Mouse (Mus musculus): ENCODE measurements around the gene Slc16a10.

Gene Slc16a10

DNA sequence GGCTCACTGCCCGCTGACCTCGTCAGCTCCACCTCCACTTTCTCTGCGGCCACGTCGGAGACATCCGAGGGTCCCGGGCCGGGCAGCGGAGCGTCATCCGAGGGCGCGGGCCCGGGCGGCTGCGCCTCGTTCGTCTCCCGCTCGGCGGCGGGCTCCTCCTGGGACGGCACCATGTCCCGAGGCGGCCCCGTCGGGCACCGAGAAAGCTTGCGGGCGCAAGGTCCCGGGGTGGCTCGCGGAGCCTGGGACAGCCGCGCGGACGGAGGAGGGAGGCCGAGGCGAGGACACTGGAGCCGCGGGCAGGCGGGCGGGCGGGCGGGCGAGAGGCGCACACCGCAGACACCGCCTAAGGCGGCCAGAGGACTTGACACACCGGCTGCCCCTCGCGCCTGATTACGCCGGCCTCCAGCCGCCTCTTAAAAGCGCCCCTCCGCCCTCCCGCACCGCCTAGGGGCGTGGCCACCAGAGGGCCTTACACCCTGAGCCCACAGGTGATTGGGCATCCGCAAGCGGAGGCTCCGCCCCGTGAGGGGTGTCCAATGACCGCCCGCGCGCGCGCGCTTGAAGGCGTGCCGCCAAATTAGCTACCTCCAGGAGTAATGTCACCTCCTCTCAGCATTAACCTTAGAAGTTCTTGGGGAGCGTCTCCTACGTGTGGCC lies at the start of gene Slc16a10:
Slc16a10 (minus strand) TSS at position 395 of the 660 bp plus-strand sequence.
- Histone ChIP-seq H3K4me3 (replicated peaks; ENCODE audit: low read length) (peak within 1 kb of the TSS; percentile 87), H3K4me1 (replicated peaks; ENCODE audit: low read depth, low read length) (peaks cover 13% of the 10 kb centered on the region), H3K9me3 (ENCODE audit: low read length) (no peaks in the 10 kb centered on the region), H3K36me3 (ENCODE audit: insufficient read depth, low read length) (no peaks in the 10 kb centered on the region), H3K27me3 (ENCODE audit: insufficient read depth, low read length) (peaks cover 27% of the 10 kb centered on the region)
- TF ChIP-seq CTCF (conservative IDR thresholded peaks at IDR 0.05; ENCODE audit: low read length) = no peak

DNA sequence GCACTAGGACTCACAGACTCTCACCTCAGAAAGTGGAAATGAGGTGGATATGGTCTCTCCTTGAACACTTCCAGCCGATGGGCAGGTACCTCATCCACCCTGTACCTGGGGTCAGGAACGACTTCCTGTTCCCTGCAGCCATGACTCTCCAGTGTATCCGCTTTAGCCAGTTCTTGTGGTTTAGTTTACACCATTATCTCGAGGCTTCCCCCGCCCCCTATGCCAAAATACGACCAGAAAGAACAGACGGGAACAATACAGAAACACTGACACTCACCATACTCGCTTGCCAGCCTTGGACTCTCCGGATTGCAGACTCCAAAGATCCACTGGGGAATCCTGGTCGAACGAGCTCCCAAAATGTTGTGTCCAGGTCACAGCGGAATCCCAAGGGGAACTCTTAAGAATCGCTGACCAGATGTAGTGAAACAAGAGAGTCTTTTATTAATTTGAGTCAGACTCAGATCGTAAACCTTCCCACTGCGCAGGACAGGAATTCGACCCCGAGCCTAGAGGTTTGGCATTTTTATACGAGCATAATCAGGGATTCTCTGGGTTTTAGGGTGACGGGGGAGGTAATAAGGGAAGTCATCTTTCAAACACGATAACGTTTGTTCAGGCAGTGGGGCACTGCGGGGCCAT lies 49.4 kb upstream of the Slc16a10 start:
- Histone ChIP-seq H3K4me3 (replicated peaks; ENCODE audit: low read length) (peak overlapping the region; percentile 50), H3K4me1 (replicated peaks; ENCODE audit: low read depth, low read length) (peaks cover 12% of the 10 kb centered on the region), H3K27me3 (ENCODE audit: insufficient read depth, low read length) (peaks cover 17% of the 10 kb centered on the region), H3K36me3 (ENCODE audit: insufficient read depth, low read length) (no peaks in the 10 kb centered on the region), H3K9me3 (ENCODE audit: low read length) (no peaks in the 10 kb centered on the region)
- TF ChIP-seq POU5F1 (IDR thresholded peaks at IDR 0.05; ENCODE audit: borderline replicate concordance, low read length) (no peak), NANOG (IDR thresholded peaks at IDR 0.05; ENCODE audit: borderline replicate concordance, low read length) (no peak), CTCF (conservative IDR thresholded peaks at IDR 0.05; ENCODE audit: low read length) (no peak)

- H3K36me3 ChIP-seq (ENCODE audit: insufficient read depth, low read length) = no peaks in the 10 kb centered on the region
- H3K27me3 ChIP-seq (ENCODE audit: insufficient read depth, low read length) = peaks cover 17% of the 10 kb centered on the region
- H3K4me1 ChIP-seq (replicated peaks; ENCODE audit: low read depth, low read length) = peaks cover 12% of the 10 kb centered on the region
- H3K9me3 ChIP-seq (ENCODE audit: low read length) = no peaks in the 10 kb centered on the region
- TF ChIP-seq POU5F1 (IDR thresholded peaks at IDR 0.05; ENCODE audit: borderline replicate concordance, low read length) = no peak
- H3K4me3 ChIP-seq (replicated peaks; ENCODE audit: low read length) = no peak overlapping the region
These were observed 48.8 kb upstream of the Slc16a10 start for GRCm38 (mm10) chr10:40190871-40191270.

- Histone ChIP-seq H3K9me3 (ENCODE audit: low read length) (no peaks in the 10 kb centered on the region), H3K4me1 (replicated peaks; ENCODE audit: low read depth, low read length) (peaks cover 12% of the 10 kb centered on the region), H3K27me3 (ENCODE audit: insufficient read depth, low read length) (peaks cover 17% of the 10 kb centered on the region), H3K36me3 (ENCODE audit: insufficient read depth, low read length) (no peaks in the 10 kb centered on the region), H3K4me3 (replicated peaks; ENCODE audit: low read length) (no peak overlapping the region)
- TF ChIP-seq NANOG (IDR thresholded peaks at IDR 0.05; ENCODE audit: borderline replicate concordance, low read length) (no peak), POU5F1 (IDR thresholded peaks at IDR 0.05; ENCODE audit: borderline replicate concordance, low read length) (no peak), CTCF (conservative IDR thresholded peaks at IDR 0.05; ENCODE audit: low read length) (no peak)
These were observed 47.6 kb upstream of the Slc16a10 start for GRCm38 (mm10) chr10:40189689-40190088.

- Histone ChIP-seq H3K27me3 (ENCODE audit: insufficient read depth, low read length) (peaks cover 17% of the 10 kb centered on the region), H3K4me3 (replicated peaks; ENCODE audit: low read length) (no peak overlapping the region), H3K36me3 (ENCODE audit: insufficient read depth, low read length) (no peaks in the 10 kb centered on the region), H3K9me3 (ENCODE audit: low read length) (no peaks in the 10 kb centered on the region), H3K4me1 (replicated peaks; ENCODE audit: low read depth, low read length) (peaks cover 12% of the 10 kb centered on the region)
- TF ChIP-seq CTCF (conservative IDR thresholded peaks at IDR 0.05; ENCODE audit: low read length) (no peak), POU5F1 (IDR thresholded peaks at IDR 0.05; ENCODE audit: borderline replicate concordance, low read length) (no peak), NANOG (IDR thresholded peaks at IDR 0.05; ENCODE audit: borderline replicate concordance, low read length) (no peak)
These were observed 46.8 kb upstream of the Slc16a10 start for GRCm38 (mm10) chr10:40188831-40189230.

GRCm38 (mm10) chr10:40185956-40186355 lies 43.9 kb upstream of the Slc16a10 start:
- TF ChIP-seq CTCF (conservative IDR thresholded peaks at IDR 0.05; ENCODE audit: low read length) (no peak), POU5F1 (IDR thresholded peaks at IDR 0.05; ENCODE audit: borderline replicate concordance, low read length) (no peak), NANOG (IDR thresholded peaks at IDR 0.05; ENCODE audit: borderline replicate concordance, low read length) (no peak)
- Histone ChIP-seq H3K4me1 (replicated peaks; ENCODE audit: low read depth, low read length) (no peaks in the 10 kb centered on the region), H3K9me3 (ENCODE audit: low read length) (no peaks in the 10 kb centered on the region), H3K4me3 (replicated peaks; ENCODE audit: low read length) (no peak overlapping the region), H3K27me3 (ENCODE audit: insufficient read depth, low read length) (peaks cover 11% of the 10 kb centered on the region), H3K36me3 (ENCODE audit: insufficient read depth, low read length) (no peaks in the 10 kb centered on the region)

DNA sequence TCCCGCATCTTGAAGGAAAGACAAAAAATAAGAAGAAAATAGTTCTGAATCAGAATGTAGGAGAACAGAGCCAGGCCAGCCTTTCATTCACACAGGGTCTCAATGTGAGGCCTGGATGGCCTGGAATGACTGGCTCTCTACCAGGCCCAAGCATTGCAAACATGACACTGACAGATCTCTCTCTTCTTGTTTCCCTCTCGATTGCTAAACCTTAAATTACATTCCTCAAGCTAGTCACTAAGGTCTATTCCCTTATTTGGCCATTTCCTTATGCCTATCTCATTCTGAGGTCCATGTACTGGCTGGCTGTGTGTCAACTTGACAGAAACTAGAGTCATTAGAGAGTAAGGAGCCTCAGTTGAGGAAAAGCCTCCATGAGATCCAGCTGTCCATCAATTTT lies 38.0 kb upstream of the Slc16a10 start:
- Histone ChIP-seq H3K9me3 (ENCODE audit: low read length) (no peaks in the 10 kb centered on the region), H3K36me3 (ENCODE audit: insufficient read depth, low read length) (no peaks in the 10 kb centered on the region), H3K4me1 (replicated peaks; ENCODE audit: low read depth, low read length) (no peaks in the 10 kb centered on the region), H3K4me3 (replicated peaks; ENCODE audit: low read length) (no peak overlapping the region), H3K27me3 (ENCODE audit: insufficient read depth, low read length) (0 out of 2 replicates have a peak, but pooled peaks cover 4% of the 10 kb centered on the region)
- TF ChIP-seq POU5F1 (IDR thresholded peaks at IDR 0.05; ENCODE audit: borderline replicate concordance, low read length) = no peak
- no peak for TF ChIP-seq NANOG (IDR thresholded peaks at IDR 0.05; ENCODE audit: borderline replicate concordance, low read length)
- TF ChIP-seq CTCF (conservative IDR thresholded peaks at IDR 0.05; ENCODE audit: low read length) = no peak

DNA sequence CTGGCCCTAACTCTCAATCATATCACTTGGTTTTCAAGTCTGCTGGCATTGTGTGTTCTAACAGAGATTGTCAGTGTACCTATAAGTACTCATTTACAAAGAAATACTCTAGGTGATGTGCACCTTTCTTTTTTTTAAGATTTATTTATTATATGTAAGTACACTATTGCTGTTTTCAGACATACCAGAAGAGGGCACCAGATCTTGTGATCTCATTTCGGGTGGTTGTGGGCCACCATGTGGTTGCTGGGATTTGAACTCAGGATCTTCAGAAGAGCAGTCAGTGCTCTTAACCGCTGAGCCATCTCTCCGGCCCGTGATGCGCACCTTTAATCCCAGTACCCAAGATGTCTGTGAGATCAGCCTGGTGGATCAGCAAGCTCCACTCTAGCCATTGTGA lies 37.1 kb upstream of the Slc16a10 start:
- Histone ChIP-seq H3K4me1 (replicated peaks; ENCODE audit: low read depth, low read length) (no peaks in the 10 kb centered on the region), H3K9me3 (ENCODE audit: low read length) (no peaks in the 10 kb centered on the region), H3K4me3 (replicated peaks; ENCODE audit: low read length) (no peak overlapping the region), H3K27me3 (ENCODE audit: insufficient read depth, low read length) (0 out of 2 replicates have a peak, but pooled peaks cover 4% of the 10 kb centered on the region), H3K36me3 (ENCODE audit: insufficient read depth, low read length) (no peaks in the 10 kb centered on the region)
- TF ChIP-seq NANOG (IDR thresholded peaks at IDR 0.05; ENCODE audit: borderline replicate concordance, low read length) (no peak), CTCF (conservative IDR thresholded peaks at IDR 0.05; ENCODE audit: low read length) (no peak; the same call in 1 of the 2 replicates), POU5F1 (IDR thresholded peaks at IDR 0.05; ENCODE audit: borderline replicate concordance, low read length) (no peak)
